Mouse (Mus musculus): ENCODE data around the gene Agpat2.

GRCm38 (mm10) chr2:26571400-26571799 lies 32.8 kb downstream of the Agpat2 start:
- TF ChIP-seq EP300 (IDR thresholded peaks at IDR 0.05; ENCODE audit: low read depth in 1 of 2, low read length in 2 of 2) = no peak
- no peak for TF ChIP-seq MAZ (IDR thresholded peaks at IDR 0.05; ENCODE audit: low read depth, low read length)
- TF ChIP-seq CTCF (IDR thresholded peaks at IDR 0.05 in 2 of 3, conservative IDR thresholded peaks at IDR 0.05 in 1 of 3; ENCODE audit: control insufficient read depth in 1 of 3, insufficient read depth in 1 of 3, low read depth in 2 of 3, low read length in 3 of 3, poor library complexity in 1 of 3, severe bottlenecking in 1 of 3) = no peak
- TF ChIP-seq POLR2A (IDR thresholded peaks at IDR 0.05; ENCODE audit: control insufficient read depth in 1 of 2, insufficient read depth in 1 of 2, low read depth in 1 of 2, low read length in 2 of 2, poor library complexity in 1 of 2) = no peak
- no peak for TF ChIP-seq SIN3A (IDR thresholded peaks at IDR 0.05; ENCODE audit: low read length)
- no peak for TF ChIP-seq MXI1 (IDR thresholded peaks at IDR 0.05; ENCODE audit: low read depth, low read length)
- TF ChIP-seq E2F4 (IDR thresholded peaks at IDR 0.05; ENCODE audit: borderline replicate concordance, low read depth, low read length) = no peak
- TF ChIP-seq ELF1 (IDR thresholded peaks at IDR 0.05; ENCODE audit: low read depth, low read length) = no peak

Data from MEL (cell line).